Mouse (Mus musculus) mouse trophoblast stem cell (cell line): ENCODE measurements around the gene Mindy3.

Experiments
- in situ Hi-C, 2 experiments: fragments of 300-500 bp; cut with MseI, MboI; formaldehyde crosslinking; loops; 2 replicates in 1 of 2; 3 replicates in 1 of 2; pipeline ENCODE4 v1.15.1; 2025

Gene Mindy3

DNA sequence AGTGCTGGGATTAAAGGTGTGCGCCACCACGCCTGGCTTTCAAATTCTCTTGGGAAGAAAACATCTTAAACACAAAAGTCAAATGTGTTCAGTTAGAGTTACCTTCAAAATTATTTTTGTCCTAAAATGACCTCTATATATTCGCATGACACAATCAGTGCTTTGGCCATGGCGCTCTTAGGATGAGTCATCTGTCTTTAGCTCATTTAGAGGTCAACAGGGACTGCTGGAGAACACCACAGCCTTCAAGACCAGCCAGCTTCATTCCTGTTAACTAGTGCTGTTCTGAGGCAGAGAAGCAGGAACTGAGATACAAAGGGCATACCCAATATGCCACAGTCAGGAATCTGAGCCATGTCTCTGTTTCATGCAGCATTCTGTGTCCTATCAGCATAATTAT is 47.9 kb downstream of the Mindy3 start:
- in situ Hi-C loops, result no loop called here

DNA sequence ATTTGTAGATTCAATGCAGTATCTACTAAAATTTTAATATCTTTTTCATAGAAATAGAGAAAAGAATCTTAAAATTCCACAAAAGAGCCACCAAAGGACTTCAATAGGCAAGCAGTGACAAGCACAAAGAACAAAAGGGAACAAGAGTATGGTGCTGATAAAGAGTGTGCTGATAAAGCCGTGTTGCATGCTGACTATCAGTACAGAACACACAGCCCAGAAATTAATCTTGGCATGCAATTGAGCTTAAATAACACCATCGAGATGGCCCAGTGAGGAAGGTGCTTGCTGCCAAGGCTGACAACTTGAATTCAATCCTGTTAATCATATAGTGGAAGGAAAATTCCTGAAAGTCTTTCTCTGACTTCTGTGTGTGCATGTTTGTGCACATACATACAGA is 50.8 kb downstream of the Mindy3 start:
- in situ Hi-C loops, result no loop called here

DNA sequence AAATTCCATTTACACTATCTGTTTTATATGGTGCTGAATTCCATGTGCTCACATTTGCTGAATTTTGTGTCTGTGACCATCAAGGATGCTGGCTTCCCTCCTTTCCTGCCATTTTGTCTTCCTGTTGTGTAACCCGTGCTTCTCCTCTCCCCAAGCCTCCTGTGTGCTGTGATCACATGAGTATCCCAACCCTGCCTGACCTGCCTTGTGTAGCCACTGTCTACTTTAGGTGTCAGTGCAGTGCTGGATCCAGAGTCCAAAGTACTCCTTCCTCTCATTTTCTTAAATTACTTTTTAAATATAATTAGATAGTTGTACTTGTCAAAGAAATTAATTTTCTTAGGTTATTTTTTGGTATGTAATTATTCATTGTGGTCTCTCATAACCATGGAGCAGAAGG is 51.3 kb downstream of the Mindy3 start:
- in situ Hi-C loops, result no loop called here

DNA sequence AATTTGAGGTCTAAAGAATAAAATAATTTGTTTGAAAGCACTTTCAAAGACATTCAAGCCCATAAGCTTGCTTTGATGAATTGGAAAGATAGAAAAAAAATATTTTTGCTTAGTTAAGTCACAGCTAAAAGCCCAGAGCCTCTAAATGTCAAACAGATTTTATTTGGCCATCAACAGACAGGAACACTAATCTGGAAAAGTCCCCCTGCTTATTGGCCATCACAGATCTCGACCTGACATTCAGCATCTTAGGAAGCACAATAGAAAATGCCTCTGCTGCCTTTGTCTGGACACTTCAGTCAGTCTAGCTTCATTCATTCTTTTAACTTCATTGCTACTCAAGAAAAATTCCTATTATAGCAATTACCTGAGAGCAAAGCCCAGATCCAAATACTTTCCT is 58.0 kb downstream of the Mindy3 start:
- in situ Hi-C loops, result no loop called here

DNA sequence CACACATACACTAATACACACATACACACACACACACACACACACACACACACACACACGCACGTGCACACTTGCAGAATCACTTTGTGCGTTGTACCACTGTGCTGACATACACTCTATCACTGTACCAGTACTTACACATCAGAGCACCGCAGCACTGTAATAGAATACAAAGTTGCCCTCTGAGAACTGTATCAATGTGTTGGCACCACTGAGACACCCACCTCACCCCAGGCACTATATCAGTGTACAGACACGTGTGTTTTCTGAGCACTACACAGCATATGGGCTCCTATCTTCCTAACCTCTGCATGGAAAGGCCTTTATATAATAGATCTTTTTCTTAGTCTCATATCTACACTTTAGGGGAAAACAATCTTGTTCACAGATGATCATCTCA is 64.4 kb downstream of the Mindy3 start:
- in situ Hi-C loops, result no loop called here

DNA sequence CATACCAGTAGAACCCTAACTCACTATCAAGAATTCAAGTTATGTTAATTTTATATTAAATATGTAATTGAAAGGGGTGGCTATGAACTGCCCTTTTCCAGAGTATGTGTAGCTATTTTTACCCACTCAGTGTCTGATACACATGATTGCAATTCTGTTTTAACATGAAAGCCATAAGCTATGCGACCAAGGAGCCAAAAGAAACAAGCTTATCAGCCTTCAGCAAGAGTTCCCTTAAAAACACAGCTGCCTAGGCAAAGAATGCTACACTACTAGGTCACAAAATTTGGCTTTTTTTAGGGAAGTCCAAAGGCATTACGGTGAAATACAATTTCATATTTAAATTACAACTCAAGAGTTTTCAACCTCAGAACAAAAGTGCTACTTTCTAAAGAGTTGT is 70.4 kb downstream of the Mindy3 start:
- in situ Hi-C loops, result no loop called here

DNA sequence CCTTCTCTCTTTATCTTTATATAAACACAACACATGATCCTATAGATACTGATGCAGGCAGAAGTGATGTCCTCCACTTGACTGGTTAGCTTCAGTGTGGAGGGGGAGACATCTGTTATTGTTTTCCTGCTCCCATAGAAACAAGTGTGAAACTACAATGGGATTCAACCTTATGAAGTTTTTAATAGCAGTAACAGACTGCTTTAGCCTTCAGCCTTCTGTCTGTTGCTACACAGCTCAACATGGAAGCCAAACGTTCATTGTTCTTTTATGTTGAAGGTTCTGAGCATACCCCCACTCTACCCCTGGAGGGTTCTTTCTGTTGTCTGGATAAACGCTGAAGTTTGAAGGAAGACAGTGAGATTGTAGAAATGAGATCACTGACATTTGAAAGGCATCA is 87.3 kb downstream of the Mindy3 start:
- in situ Hi-C loops, result no loop called here

DNA sequence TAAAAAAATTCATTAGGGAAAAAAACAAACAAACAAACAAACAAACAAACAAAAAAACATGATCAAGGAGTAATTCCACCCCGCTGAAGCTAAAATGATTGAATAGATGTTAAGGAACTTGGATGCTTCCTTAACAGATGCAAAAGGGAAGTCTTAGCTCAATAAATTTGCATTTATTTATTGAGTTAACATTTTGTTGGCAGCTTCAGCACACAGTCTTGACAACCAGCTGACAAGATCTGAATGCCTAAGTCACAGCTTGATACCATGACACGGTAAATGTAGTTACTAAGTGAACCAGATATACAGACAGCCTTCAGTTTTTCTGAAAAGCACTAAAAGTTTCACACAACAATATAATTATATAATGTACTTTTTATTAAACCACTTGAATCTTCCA is 89.7 kb downstream of the Mindy3 start:
- in situ Hi-C loops, result no loop called here

DNA sequence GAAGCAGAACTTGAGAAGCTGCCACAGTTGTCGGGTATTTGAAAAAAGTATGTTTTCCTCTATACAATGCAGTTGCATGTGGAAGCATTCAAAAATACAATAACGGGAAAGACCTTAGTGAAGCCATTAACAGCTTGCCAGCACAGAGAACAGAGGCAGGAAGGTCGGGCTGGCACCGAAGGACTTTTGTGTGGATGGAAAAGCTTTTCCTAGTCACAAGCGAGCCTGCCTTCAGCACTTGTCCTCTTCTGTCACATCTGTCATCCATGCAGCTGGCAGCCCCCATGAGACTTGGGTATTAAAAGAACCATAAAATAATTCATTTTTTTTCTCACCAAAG is 90.2 kb downstream of the Mindy3 start:
- in situ Hi-C loops, result no loop called here

DNA sequence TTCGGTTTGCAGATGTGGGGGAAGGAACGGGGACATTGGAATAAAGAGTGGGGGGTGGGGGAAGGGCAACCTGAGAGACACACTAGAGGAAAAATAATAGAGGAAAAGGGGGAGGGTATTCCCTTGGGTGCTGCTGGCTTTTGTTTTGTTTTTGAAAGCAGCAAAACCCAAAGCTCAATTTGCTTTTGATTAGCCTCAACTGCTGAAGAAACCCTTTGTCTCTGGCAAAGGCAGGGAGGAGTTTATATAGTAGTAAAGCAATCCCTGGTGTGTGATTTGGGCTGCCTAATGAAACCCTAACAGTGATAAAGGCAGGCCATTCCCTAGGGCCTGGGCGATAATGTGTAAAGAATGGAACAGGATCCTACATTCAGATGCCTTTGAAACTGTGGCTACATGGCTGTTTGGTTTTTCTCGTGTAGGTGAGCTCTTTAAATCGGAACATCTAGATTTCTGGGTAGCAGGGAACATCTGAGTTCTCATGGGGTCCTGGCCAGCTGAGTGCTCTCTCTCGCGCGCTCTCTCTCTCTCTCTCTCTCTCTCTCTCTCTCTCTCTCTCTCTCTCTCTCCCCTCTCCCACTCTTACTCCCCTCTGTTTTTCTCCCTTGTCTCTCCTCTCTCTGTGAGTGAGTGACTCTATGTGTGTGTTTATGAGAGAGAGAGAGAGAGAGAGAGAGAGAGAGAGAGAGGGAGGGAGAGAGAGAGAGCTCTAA is 90.8 kb downstream of the Mindy3 start:
- in situ Hi-C loops, result no loop called here

DNA sequence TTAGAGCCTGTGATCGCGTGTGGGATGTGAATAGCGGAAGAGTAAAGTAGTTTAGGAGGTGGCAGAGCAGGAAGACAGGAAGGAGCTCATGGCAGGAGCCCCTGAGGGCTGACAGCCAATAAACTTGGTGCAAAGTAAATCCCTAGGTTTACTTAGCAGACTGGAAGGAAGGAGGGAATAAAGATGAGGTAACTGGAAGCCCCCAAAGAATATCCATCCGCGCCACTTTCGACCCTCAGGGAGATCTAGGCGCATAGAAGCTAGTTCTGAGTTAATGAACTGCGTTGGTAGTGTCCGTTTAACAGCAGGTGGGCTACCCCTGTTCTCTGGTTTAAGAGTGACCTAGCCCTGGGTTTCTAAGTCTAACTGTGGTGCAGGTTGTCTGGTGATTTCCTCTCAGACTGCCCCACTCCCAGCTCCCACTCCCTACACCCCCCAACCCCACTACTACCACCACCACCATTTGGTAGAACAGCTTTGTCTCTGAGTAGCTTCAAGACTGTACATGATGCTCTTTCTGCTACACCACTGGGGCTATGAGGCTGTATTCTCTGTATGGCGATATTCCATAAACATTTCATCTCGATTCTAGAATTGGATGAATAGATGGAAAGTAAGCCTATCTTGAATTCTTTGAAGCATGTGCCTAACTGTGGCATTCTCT is 91.4 kb downstream of the Mindy3 start:
- in situ Hi-C loops, result no loop called here

DNA sequence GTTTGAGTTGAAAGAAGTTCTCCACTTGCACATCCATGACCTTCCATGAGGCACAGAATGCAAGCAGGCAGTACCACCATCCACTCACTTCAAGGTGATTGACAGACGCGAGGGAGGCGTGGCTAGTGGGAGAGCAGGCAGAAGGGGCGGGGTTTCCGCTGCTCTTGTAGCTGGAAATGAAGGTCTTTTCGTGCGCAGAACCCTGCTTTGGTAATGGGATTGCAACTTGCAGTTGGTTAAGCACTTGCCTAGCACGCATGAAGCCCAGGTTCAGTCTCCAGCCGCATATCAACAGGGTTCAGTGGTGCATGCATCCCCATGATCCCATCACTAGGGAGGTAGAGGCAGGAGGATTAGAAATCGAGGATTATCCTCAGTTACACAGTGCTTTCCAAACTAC is 92.1 kb downstream of the Mindy3 start:
- in situ Hi-C loops, result no loop called here

DNA sequence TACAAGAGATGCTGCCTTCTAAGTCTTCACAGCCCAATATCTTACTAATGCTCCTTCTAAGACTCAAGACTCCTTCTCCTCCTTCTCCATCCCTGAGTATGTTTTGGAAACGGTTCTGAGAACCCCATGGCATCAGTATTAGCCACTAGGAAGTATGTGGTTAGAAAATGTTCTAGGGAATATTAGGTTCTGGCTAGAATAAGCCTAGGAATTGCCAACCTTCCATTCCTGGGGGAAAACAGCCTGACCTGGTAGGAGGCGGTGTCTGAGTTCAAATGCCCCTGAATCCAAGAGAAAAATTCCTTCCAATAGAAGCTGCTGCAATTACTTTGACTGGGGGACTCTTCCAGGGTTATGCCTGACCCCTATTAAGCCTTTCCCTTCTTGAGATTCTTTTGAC is 93.4 kb downstream of the Mindy3 start:
- in situ Hi-C loops, result no loop called here

DNA sequence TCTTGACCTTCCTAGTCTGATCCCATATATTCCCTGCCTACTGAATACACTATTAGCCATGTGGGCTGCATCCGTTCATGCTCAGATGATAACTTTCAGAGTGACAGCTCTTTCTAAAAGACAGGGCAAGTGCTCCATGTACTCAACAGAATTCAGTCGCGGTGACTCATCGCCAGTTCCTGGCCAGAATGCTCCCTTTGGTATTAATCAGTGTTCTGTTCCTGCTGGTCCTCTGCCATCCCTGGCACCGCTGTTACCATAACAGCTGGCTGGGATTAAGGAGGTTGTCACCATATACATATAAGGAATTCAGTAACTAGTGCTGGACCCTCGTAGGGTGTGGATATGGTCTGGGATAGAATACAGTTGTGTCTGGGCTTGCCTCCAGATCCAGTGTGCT is 93.9 kb downstream of the Mindy3 start:
- in situ Hi-C loops, result no loop called here

DNA sequence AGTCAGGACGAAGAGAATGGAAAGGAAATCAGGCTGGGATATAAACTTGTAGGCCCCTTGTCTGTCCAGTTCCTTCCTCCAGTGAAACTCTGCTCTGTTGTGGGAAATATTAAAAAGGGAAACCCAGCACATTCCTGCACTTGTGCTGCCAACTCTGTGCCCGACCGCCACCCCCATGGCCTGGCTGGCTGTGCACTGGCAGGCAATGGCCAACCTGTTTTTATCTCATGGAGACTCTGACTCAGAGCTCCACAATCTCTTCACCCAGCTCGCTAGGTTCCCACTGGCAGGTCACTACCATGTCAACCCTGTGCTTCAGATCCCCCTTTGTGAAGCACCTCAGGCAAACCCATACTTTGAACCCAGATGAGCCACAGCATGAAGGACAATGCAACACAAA is 98.4 kb downstream of the Mindy3 start:
- in situ Hi-C loops, result no loop called here

DNA sequence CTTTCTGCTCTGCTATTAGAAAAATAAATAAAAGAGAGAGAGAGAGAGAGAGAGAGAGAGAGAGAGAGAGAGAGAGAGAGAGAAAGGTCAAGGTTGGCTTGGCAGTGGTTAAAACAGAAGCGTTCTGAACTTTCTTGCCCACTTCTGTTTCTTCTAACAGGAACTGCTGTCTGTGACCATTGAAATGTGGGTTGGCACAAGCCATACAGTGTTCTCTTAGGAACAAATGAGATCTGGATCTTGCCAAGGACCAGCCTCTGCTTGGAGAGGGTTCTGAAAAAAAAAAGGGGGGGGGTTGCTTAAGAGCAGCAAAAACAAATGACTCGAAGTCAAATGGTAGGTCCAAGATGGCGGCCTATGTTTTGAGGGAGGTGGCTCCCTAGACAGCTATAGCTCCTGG is 100.6 kb downstream of the Mindy3 start:
- in situ Hi-C loops, result no loop called here

DNA sequence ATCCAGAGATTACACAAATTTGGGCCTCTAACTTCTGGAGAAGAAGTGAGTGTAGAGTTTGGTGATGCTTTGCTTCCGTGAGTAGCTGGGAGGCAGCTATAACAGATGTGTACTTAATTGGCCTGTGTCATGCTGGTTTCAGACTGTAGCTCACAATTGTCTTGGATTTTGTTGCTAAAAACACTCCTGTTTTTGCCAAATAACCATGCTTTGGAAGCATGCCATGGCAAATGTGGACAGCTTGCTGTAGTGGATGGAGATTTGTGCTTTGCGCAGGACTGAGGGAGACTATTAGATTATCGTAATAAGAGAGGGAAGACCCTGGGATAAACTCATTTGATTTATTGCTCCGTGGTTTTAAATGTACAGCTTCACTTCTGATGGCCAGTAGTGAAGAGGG is 101.2 kb downstream of the Mindy3 start:
- in situ Hi-C loops, result no loop called here

DNA sequence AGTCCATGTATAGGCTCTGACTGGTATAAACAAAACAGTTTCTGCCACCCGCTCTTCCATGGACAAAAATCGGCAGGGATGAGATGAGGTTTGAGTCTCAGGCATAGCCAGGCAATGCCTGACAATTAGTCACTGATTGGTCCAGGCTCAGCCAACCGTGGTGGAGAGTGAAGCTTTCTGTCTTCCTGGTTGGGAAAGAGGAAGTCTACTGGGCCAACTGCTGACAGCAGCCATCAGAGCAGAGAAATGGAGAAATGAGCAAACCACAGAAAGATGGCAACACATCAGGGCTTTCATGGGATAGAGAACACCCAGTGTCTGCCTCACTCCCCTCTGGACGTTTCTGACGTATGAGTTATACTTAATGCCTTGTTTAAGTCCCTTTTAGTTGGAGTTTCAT is 101.9 kb downstream of the Mindy3 start:
- in situ Hi-C loops, result no loop called here

DNA sequence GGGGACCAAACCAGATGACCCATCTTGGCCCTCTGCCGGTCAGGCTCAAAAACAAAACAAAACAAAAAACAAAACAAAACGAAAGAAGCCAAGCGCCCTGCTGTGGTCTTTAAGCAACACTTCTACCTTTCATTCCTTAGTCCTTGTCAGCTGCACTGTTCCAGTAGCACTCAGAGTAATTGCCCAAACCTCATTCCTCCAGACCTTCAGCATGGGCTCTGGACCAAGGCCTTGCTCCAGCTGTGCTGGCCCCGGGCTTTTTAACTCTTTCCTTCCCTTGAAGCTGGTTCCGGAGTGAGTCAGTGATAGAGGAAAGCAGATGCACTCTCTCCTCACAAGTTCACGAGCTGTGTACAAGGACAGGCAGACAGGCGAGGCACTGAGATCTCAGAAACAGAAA is 102.9 kb downstream of the Mindy3 start:
- in situ Hi-C loops, result no loop called here

DNA sequence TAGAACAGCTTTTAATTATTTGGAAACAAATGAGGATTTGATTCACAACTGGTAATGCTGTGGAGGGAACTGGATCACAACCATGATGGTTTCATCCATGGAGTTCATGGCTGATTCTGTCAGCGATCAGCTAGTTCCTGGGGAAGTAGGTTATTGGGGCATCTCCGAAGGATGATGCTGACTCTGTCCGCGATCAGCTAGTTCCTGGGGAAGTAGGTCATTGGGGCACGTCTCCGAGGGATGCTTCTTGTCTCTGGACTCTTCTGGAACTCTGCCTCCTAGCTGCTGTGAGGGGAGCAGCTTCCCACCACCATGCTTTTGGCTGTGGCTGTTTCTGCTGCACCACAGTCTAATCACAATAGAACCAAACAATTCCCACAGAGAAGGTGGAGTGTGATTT is 105.2 kb downstream of the Mindy3 start:
- in situ Hi-C loops, result no loop called here

DNA sequence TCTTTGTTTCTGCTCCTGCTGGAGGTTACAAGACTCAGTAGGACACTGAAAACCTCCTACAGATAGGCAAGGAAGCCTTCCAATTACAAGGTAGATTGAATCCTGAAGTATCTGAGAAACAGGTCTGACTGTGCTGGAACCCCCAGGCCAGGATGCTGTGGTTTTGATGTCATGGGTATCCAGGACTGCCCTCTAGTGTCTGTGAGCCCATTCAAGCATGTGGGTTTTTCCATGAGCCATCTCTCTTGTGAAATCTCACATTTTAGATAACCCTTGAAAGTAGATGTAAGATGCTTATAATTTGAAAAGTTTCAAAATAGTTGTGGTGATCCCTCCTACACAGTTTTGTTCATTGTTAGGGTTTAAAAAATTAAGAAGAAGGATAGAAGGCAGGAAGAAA is 110.8 kb downstream of the Mindy3 start:
- in situ Hi-C loops, result loop anchor here in 1 of 2 experiments (10.0 kb wide), 1 partner anchor 304 kb away; no protein-coding TSS in a partner anchor

DNA sequence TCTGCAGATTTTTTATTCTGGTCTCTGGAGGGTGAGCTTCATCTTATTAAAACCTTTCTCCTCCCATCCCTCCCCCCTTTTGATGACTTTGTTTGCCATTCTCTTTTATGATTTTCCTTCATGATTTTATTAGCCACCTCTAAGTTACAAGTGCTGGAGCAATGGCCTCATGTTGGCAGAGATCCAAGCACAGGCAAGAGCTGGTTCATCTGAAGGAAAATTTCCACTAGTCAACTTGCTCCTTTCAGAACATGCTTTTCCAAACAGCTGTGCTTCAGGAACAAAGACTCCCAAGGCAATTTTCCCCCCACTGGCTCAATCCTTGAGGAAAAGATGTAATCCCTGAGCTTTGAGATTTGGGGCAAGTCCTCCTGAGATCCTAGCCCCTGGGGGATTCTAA is 112.0 kb downstream of the Mindy3 start:
- in situ Hi-C loops, result loop anchor here in 1 of 2 experiments (10.0 kb wide), 1 partner anchor 303 kb away; no protein-coding TSS in a partner anchor

DNA sequence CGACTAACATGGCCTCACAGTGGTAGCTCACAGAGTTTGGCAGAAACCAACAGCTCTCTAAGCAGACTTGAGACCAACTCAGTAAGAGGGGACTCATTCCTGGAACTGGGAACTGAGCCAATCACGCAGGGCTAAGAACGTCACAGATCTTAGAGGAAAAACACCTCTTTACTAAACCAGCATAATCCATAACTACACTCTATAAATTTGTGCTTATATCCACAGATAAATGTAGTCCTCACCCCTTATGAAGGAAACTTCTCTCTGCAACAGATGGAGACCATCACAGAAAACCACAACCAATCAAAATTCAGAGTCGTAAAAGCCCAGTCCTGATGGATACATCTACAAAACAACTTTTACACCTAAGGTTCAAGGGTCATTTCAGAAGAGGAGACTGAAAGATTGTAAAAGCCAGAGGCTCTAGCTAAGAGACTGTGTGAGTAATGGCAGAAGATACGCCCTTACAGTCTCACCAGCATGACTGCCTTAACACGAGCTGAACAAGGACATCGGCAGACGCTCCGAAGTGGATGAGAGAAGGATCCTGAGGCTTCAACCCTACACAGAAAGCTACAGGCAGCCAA is 114.1 kb downstream of the Mindy3 start:
- in situ Hi-C loops, result loop anchor here in 1 of 2 experiments (10.0 kb wide), 1 partner anchor 300 kb away; no protein-coding TSS in a partner anchor
